Mouse (Mus musculus): ENCODE data around the gene Pot1a. TPM values are rescaled to one million over a fixed set of nuclear protein-coding genes. Genes with fewer than 3 reads are reported as not detected.
A peak's percentile ranks its signal among the peaks of the same experiment; 100 is the strongest.

Pot1a gene
- 32.8 and 33.4 TPM in 2 replicates for polyA plus RNA-seq (2015; fragmentation: Nextera tagmentation; extraction: Ambion mirVana)

DNA sequence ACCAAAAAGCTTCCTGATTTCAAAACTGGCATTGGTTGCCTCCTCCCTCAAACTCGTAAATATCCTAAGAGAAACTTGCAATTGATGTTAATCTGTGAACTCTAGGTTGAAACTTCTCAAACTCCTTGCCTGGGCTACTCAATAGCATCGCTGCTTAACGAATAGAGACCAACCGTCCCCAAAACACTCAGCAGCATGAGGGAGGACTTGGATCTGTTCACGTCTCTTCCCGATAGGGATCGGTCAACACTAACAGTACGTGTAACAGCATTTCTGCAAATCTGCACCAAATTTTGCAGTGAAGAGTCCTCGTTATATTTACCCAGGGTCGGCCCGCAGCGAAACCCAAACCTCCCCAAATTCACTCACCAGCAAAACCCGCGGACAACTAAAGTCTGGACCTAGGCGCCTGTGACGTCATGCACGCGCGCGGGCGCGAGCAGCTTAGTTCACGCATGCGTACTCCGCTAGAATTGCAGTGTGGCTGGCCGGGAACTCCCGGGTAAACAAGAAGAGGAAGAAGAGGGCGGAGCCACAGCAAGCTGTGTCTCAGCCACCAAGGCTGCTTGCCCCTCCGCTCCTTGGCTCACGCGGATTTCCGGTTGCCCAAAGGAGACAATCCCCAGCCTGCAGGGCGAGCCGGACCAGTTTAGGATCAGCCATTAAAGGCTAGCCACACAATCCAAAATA, at the start of gene Pot1a:
TSS of gene Pot1a (minus strand) at position 441 of the 690 bp plus-strand sequence.
- under 1% methylated on average over 34 of the region's 34 CpGs for WGBS
- no peaks in the 10 kb centered on the region for H3K36me3 ChIP-seq
- peak within 1 kb of the TSS; percentile 62 for H3K4me2 ChIP-seq (replicated peaks)
- H3K4me3 ChIP-seq (replicated peaks) = peak within 1 kb of the TSS; percentile 53
- H3K4me1 ChIP-seq (replicated peaks) = peaks cover 13% of the 10 kb centered on the region
- H3K9me3 ChIP-seq = no peaks in the 10 kb centered on the region
- H3K27me3 ChIP-seq = no peaks in the 10 kb centered on the region
- H3K27ac ChIP-seq = peak within 1 kb of the TSS; percentile 84
- peak within 1 kb of the TSS; percentile 69 for H3K9ac ChIP-seq (replicated peaks)
- ATAC-seq = peak; percentile 100

DNA sequence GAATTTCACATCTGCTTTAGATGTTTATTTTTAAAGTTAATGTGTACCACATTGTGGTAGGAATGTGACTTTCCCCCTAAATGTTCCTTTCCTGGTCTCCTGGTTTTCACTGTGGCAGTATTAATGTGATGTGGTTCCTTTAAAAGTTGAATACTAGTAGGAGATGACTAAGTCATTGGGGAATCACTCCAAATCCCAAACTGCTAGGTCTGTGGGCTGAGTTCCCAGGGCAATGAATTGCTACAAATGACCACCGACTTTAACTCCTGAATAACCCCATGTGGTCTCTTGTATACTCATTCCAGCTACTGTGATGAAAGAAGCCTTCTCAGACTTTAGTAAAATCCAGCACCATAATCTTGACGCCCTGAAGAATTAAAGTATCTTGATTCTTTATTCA, 27.2 kb upstream of the Pot1a start:
- H3K27me3 ChIP-seq = no peaks in the 10 kb centered on the region
- no peak for ATAC-seq
- no peaks in the 10 kb centered on the region for H3K36me3 ChIP-seq
- H3K27ac ChIP-seq = no peak overlapping the region
- 37% methylated on average over 2 of the region's 2 CpGs for WGBS
- H3K9ac ChIP-seq (replicated peaks) = no peak overlapping the region
- no peaks in the 10 kb centered on the region for H3K9me3 ChIP-seq
- H3K4me1 ChIP-seq (replicated peaks) = no peaks in the 10 kb centered on the region
- no peak overlapping the region for H3K4me3 ChIP-seq (replicated peaks)
- no peak overlapping the region for H3K4me2 ChIP-seq (replicated peaks)

DNA sequence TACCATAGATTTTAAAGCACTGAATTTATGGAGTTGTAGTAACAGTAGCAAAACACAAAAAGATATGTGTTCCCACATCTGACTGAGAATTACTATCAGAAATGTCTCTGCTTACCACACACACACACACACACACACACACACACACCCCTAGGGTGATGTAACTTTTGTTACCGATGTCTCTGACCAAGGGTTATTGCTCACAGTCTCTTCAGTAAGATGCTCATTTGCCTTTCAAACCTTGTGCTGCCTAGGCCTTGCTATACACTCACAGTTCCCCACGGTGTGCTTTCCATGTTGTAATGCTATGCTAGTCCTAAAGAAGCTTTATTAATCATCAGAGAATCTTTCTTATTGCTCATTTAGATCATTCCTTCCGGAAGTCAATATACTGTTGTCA, 3.0 kb downstream of the Pot1a start:
- no peak for ATAC-seq
- Histone ChIP-seq H3K27me3 (no peaks in the 10 kb centered on the region), H3K36me3 (peaks cover 5% of the 10 kb centered on the region; the same call in 1 of the 2 replicates), H3K4me1 (replicated peaks) (peaks cover 13% of the 10 kb centered on the region), H3K4me3 (replicated peaks) (no peak overlapping the region), H3K9ac (replicated peaks) (no peak overlapping the region), H3K9me3 (no peaks in the 10 kb centered on the region), H3K27ac (no peak overlapping the region), H3K4me2 (replicated peaks) (no peak overlapping the region)
- WGBS = 94% methylated on average over 3 of the region's 3 CpGs

DNA sequence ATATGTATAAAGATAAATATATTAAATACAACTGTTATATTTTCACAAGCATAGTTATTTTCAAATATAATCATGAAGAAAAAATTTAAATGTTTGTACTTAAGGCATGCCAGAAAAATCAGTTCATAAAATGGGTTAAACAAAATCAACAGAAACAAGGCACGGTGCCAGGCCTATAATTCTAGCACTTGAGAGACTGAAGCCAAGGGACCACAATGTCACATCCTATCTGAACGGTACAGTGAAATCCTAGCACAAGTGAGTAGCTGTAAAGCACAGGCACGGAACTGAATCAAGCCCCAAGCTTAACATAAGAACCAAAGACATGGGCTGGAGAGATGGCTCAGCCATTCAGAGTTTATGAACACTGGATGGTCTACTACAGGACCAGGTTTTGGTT, 6.8 kb downstream of the Pot1a start:
- H3K36me3 ChIP-seq = peaks cover 12% of the 10 kb centered on the region
- no peak overlapping the region for H3K4me2 ChIP-seq (replicated peaks)
- H3K27me3 ChIP-seq = no peaks in the 10 kb centered on the region
- WGBS = 89% methylated on average over 3 of the region's 3 CpGs
- H3K4me3 ChIP-seq (replicated peaks) = no peak overlapping the region
- no peak for ATAC-seq
- H3K4me1 ChIP-seq (replicated peaks) = peaks cover 3% of the 10 kb centered on the region
- no peak overlapping the region for H3K9ac ChIP-seq (replicated peaks)
- no peak overlapping the region for H3K27ac ChIP-seq
- H3K9me3 ChIP-seq = no peaks in the 10 kb centered on the region

DNA sequence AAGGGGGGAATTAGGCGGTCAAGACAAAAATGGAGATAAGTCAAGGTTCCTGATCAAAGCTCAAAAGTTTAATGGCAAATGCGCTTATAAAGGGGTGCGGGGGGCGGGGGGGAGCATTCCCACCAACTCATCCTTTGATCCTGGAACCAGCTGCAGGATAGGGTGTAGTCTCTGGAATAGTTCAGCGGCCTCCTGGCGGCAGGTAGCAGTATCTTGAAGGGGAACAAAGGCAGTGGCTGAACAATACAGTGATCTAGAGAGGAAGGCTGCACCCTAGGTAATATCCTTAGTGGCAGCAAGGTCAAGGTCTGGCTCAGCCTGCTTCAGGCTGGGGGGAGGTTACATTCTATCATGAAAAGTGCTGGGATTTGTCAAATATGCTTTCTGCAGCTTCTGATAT, 7.8 kb downstream of the Pot1a start:
- no peak overlapping the region for H3K27ac ChIP-seq
- no peak overlapping the region for H3K4me2 ChIP-seq (replicated peaks)
- H3K9me3 ChIP-seq = no peaks in the 10 kb centered on the region
- H3K4me3 ChIP-seq (replicated peaks) = no peak overlapping the region
- no peak for ATAC-seq
- H3K27me3 ChIP-seq = no peaks in the 10 kb centered on the region
- 77% methylated on average over 6 of the region's 6 CpGs for WGBS
- no peak overlapping the region for H3K9ac ChIP-seq (replicated peaks)
- no peaks in the 10 kb centered on the region for H3K4me1 ChIP-seq (replicated peaks)
- H3K36me3 ChIP-seq = peaks cover 17% of the 10 kb centered on the region

DNA sequence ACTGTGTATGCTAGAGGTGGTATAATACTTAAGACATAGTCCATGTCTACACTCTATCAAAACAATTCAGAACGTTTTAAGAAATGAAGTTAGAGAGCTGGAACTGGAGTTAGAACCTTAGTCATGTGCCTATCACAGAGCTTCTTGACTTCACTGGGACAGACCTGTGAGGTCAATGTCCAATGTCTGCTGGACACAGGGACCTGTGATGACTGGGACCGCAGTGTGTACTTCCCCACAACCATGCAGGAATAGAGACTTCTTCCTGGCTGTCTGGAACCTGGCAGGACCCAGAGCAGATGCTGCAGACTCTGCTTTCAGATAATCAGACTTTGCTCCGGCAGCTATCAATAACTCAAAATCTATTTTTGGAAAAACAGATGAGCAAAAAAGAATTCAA, 40.8 kb downstream of the Pot1a start:
- Histone ChIP-seq H3K4me1 (replicated peaks) (peaks cover 8% of the 10 kb centered on the region), H3K9me3 (no peaks in the 10 kb centered on the region), H3K4me2 (replicated peaks) (no peak overlapping the region), H3K27me3 (no peaks in the 10 kb centered on the region), H3K27ac (no peak overlapping the region), H3K4me3 (replicated peaks) (no peak overlapping the region), H3K9ac (replicated peaks) (no peak overlapping the region), H3K36me3 (peaks cover 20% of the 10 kb centered on the region)
- 90% methylated on average over 3 of the region's 3 CpGs for WGBS
- ATAC-seq = no peak

DNA sequence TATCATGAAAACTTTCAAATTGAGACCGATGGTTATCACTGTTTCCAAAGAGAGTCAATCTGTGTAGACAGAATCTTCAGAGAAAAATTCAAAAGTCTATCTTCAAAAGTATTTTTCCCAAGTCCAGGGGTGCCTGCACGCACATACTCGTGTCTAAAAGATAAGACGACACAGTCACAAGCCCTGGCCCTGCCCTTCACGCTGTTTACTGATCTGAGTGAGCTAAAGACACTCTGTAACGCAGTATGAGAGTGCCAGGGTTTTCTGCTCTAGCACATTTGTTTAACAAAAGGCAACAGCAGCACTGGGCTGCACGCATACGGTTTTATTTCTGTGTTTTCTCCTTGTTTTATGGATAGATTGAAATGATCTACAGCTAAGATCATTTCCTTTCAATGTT, 41.5 kb downstream of the Pot1a start:
- Histone ChIP-seq H3K27me3 (no peaks in the 10 kb centered on the region), H3K36me3 (peaks cover 24% of the 10 kb centered on the region), H3K4me1 (replicated peaks) (peaks cover 8% of the 10 kb centered on the region), H3K27ac (no peak overlapping the region), H3K4me3 (replicated peaks) (no peak overlapping the region), H3K9me3 (no peaks in the 10 kb centered on the region), H3K4me2 (replicated peaks) (peak overlapping the region; percentile 42; the same call in 1 of the 2 replicates), H3K9ac (replicated peaks) (no peak overlapping the region)
- 75% methylated on average over 8 of the region's 8 CpGs for WGBS
- ATAC-seq = peak; percentile 62

DNA sequence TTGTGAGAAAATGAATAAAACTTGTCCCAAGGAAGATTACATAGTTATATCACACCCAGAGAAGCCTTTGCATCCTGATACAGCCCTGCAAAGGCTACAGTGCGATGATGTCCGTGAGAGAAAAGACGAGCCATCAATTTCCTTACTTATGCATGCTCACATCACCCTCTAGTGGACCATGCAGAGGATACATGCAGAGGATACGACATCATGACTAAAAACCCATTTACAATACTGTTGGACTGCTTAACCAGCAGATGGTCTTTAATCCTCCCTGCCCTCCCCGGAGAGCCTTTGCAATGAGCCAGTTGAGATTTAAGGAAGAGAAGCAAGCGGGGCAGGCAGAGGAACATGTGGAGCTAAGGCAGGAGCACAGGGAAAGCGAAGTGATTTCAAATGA, 42.0 kb downstream of the Pot1a start:
- 21% methylated on average over 7 of the region's 7 CpGs for WGBS
- H3K4me2 ChIP-seq (replicated peaks) = peak overlapping the region; percentile 42

DNA sequence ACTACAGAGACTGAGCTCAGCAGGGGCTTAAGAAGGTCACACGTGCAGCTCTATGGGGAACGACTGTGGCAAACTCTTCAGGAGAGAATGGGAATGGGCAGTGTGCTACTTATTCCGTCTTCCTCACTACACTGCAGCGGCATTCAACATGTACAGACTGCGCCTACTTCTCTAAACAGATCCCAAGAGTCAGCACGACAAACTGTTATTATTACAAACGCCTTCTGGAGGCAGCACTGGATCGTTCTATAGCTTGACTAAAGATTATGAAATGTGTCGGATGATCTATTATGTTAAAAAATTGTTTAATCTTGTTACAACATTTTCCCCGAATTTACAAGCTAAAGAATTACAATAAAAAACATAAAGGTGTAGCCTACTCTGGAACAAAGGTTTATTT, 42.8 kb downstream of the Pot1a start:
- Histone ChIP-seq H3K27me3 (no peaks in the 10 kb centered on the region), H3K36me3 (peaks cover 32% of the 10 kb centered on the region), H3K9me3 (no peaks in the 10 kb centered on the region), H3K27ac (no peak overlapping the region), H3K4me1 (replicated peaks) (peaks cover 8% of the 10 kb centered on the region), H3K4me3 (replicated peaks) (no peak overlapping the region), H3K4me2 (replicated peaks) (no peak overlapping the region), H3K9ac (replicated peaks) (no peak overlapping the region)
- WGBS = 74% methylated on average over 10 of the region's 10 CpGs
- ATAC-seq = no peak

More for the DNA sequence above, 42.0 kb downstream of the Pot1a start:
- ATAC-seq = peak; percentile 95
- H3K27me3 ChIP-seq = no peaks in the 10 kb centered on the region
- no peak overlapping the region for H3K27ac ChIP-seq
- H3K4me3 ChIP-seq (replicated peaks) = no peak overlapping the region; the same call in 1 of the 2 replicates
- H3K9ac ChIP-seq (replicated peaks) = no peak overlapping the region
- H3K36me3 ChIP-seq = peaks cover 24% of the 10 kb centered on the region
- H3K4me1 ChIP-seq (replicated peaks) = peaks cover 8% of the 10 kb centered on the region
- no peaks in the 10 kb centered on the region for H3K9me3 ChIP-seq

DNA sequence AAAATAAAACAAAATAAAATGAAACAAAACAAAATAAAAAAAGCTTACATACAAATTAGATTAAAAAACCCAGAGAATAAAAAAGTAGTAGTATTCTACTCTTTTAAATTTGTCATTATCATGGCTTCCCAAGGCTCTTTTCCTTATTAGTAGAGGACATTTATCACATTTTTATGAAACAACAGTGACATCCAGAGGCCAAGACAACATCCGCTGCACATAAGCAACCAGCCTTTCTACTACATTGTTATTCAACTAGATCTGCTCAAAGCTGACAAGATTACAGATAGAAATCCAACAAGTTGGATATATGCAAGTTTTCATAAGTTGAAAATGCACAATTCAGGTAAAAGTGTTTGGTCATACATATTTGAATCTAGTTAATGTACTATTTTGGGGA, 56.4 kb downstream of the Pot1a start:
- no peaks in the 10 kb centered on the region for H3K4me1 ChIP-seq (replicated peaks)
- H3K27ac ChIP-seq = no peak overlapping the region
- no peaks in the 10 kb centered on the region for H3K9me3 ChIP-seq
- H3K4me3 ChIP-seq (replicated peaks) = no peak overlapping the region
- no peak for ATAC-seq
- no peaks in the 10 kb centered on the region for H3K27me3 ChIP-seq
- H3K9ac ChIP-seq (replicated peaks) = no peak overlapping the region
- peaks cover 21% of the 10 kb centered on the region for H3K36me3 ChIP-seq
- H3K4me2 ChIP-seq (replicated peaks) = no peak overlapping the region
- WGBS = 88% methylated on average over 1 of the region's 1 CpGs

DNA sequence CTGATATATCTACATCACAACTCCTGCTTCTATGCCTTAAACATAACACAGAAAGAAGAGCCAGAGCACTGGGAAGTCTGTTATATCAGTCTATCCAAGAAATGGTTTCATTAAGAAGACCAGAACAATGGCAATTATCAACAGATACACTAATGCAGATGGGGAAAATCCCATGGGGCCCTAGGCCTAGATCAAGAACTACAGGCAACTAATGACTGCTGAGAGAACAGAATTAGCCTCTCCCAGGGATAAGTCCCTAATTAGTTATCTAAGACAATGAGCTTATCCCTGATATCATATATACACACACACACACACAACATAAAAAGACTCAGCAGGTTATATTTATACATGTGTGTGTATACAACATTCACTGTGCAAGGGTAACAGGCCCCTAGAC, 72.5 kb downstream of the Pot1a start:
- H3K4me1 ChIP-seq (replicated peaks) = no peaks in the 10 kb centered on the region
- no peaks in the 10 kb centered on the region for H3K27me3 ChIP-seq
- ATAC-seq = no peak
- H3K27ac ChIP-seq = no peak overlapping the region
- no peaks in the 10 kb centered on the region for H3K36me3 ChIP-seq
- no peak overlapping the region for H3K4me2 ChIP-seq (replicated peaks)
- H3K4me3 ChIP-seq (replicated peaks) = no peak overlapping the region
- H3K9ac ChIP-seq (replicated peaks) = no peak overlapping the region
- H3K9me3 ChIP-seq = no peaks in the 10 kb centered on the region

DNA sequence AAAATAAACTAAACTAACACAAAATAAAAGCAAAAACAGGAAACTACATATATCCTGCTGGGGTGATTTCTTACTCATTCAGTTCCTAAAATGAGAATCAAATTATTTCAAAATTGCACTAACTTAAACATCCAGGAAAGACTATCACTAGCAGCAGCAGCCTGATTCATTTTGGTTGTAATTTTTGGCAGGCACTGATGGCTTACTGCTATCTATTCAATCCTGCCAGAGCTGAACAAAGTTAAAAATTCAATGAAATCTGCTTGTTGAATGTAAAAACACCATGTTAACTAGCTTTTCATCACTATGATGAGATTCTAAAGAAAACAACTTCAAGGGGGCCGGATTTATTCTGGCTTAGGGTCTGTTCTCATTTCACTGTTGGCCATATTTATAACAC, 82.5 kb downstream of the Pot1a start:
- Histone ChIP-seq H3K27ac (no peak overlapping the region), H3K27me3 (no peaks in the 10 kb centered on the region), H3K4me1 (replicated peaks) (no peaks in the 10 kb centered on the region), H3K4me2 (replicated peaks) (no peak overlapping the region), H3K36me3 (no peaks in the 10 kb centered on the region), H3K9ac (replicated peaks) (no peak overlapping the region), H3K4me3 (replicated peaks) (no peak overlapping the region), H3K9me3 (no peaks in the 10 kb centered on the region)
- ATAC-seq = no peak
- 85% methylated on average over 1 of the region's 1 CpGs for WGBS

DNA sequence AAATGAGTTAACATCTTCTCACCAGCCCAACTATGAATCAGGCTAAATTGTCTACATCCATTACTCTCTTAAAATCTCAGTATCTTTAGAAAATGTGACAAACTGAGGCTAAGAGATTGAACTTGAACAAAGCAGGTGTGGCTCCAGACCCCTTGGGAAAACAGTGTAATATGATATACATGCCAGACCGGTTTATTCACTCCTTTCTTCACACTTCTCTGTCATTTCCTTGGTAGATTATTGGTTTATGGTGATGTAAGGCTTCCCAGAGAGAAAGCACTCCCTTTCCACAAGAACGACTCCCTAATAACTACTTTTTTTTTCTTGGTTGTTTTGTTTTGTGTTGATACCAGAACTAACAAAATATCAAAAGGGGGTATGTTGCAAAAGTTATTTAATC, 98.4 kb downstream of the Pot1a start:
- Histone ChIP-seq H3K4me1 (replicated peaks) (no peaks in the 10 kb centered on the region), H3K4me3 (replicated peaks) (no peak overlapping the region), H3K9me3 (no peaks in the 10 kb centered on the region), H3K36me3 (no peaks in the 10 kb centered on the region), H3K27ac (no peak overlapping the region), H3K9ac (replicated peaks) (no peak overlapping the region), H3K27me3 (no peaks in the 10 kb centered on the region), H3K4me2 (replicated peaks) (no peak overlapping the region)
- no peak for ATAC-seq
- 47% methylated on average over 2 of the region's 2 CpGs for WGBS

Measured in midbrain, embryonic 13.5 days (tissue).